Mouse (Mus musculus) heart, postnatal 14 days (tissue): Measurements from ENCODE around the gene Cdc26. TPM values are rescaled to one million over a fixed set of nuclear protein-coding genes. Genes with fewer than 3 reads are reported as not detected.

Experiments used
- DNase-seq, 2 experiments: peaks; one replicate each; pipeline ENCODE4 v3.0.0; 2021 to 2022
- intact Hi-C: fragments of 180-260 bp; cut with DNase I; formaldehyde crosslinking; loops from one replicate; pipeline ENCODE4 v1.15.1; 2025
- total RNA-seq, 2 experiments: library from RNA; stranded (reverse); gene quantifications; 2 replicates each; pipeline ENCODE4 v1.2.3; 2021

Gene Cdc26
- total RNA-seq, 2 experiments from 2014 or later: 42.3 to 44.4 TPM

GRCm38 (mm10) chr4:62407730-62408582 lies 486 bp downstream of the Cdc26 start:
- intact Hi-C loops: loop anchor here (2.0 to 10.0 kb wide), 6 partner anchors 47 to 203 kb away; partner anchors contain the start of genes Alad, Fkbp15, Hdhd3 and Slc31a1
- peak; percentile 57 to 59 for DNase-seq

DNA sequence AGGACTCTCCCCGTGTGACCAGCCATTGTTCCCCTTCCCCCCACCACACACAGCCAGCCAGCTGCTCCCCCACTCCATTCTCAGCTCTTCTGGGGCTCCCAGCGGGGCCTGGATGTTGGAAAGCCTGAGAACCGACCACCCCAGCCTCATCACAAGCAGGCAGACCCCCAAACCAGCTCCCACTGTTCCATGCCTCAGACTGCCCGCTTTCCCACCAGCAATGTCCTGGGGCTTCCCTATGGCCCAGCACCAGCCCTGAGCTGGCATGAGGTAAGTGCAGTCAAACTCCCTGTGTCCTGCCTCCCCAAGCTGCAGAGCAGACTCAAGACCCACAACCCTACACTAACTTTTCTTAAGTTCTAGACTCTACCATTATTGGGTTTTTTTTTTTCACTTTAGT lies 2.3 kb downstream of the Cdc26 start:
- no peak for DNase-seq
- intact Hi-C loops: loop anchor here (2.0 to 10.0 kb wide), 6 partner anchors 45 to 201 kb away; partner anchors contain the start of genes Alad, Fkbp15, Hdhd3 and Slc31a1

- DNase-seq: no peak
- intact Hi-C loops: no loop called here
Observed at GRCm38 (mm10) chr4:62398956-62399355, 9.5 kb downstream of the Cdc26 start.

DNA sequence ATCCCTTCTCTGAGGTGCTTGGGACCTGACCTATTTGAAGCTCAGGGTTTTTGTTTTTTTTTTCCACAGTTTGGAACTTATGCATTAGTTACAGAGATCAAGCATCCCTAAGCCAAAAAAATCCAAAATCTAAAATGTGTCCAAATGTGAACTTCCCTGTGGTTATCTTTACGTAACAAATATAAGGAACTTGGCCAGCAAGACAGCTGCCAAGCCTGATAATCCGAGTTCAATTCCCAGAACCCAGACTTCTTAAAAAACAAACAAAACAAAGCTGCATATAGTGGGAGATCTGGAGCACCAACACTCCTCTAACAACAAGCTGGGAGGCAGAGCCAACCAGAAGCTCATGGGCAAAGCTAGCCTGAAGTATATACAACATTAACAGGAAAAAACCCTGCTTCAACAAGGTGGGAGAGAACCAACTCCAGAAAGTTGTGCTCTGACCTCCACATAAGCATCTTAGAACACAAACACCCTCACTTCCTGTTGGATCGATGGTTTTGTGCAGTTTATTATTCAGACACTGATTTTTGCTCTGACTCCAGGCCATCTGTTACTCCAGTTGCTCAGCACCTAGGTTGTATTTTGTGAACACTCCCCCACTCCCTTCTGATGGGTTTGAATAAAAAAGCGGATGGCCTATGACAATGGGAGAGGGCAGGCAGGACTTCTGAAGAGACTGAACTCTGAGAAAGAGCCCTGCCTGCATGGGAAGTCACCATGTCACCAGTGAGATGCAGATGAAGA lies 10.7 kb downstream of the Cdc26 start:
- intact Hi-C loops: no loop called here
- no peak for DNase-seq

DNA sequence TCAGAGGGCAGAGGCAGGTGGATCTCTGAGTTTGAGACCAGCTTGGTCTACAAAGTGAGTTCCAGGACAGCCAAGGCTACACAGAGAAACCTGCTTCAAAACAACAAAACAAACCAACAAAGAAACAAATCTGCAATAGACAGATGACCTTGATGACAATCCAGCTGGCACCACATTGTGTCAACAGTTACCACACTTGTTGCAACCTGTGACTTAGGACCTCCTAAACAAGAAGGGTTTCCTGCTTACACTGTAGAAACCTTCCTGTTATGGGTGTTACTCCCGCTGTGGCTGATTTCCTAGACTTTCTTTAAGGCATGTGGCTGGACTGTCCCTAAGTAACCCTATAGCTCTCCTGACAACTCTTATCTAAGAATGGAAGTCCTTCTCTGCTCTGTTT lies 12.6 kb downstream of the Cdc26 start:
- intact Hi-C loops: no loop called here
- DNase-seq: no peak

- DNase-seq: no peak
- intact Hi-C loops: no loop called here
Observed at GRCm38 (mm10) chr4:62393459-62393858, 15.0 kb downstream of the Cdc26 start.

GRCm38 (mm10) chr4:62391892-62392291 lies 16.6 kb downstream of the Cdc26 start:
- DNase-seq: no peak
- intact Hi-C loops: no loop called here

GRCm38 (mm10) chr4:62389592-62390512 lies 18.6 kb downstream of the Cdc26 start:
- DNase-seq: no peak
- intact Hi-C loops: no loop called here

GRCm38 (mm10) chr4:62385439-62385838 lies 23.0 kb downstream of the Cdc26 start:
- no peak for DNase-seq
- intact Hi-C loops: loop anchor here (2.0 kb wide), 1 partner anchor 17 kb away; no protein-coding TSS in a partner anchor

- intact Hi-C loops: loop anchor here (2.0 kb wide), 1 partner anchor 15 kb away; no protein-coding TSS in a partner anchor
Observed at GRCm38 (mm10) chr4:62384159-62384558, 24.3 kb downstream of the Cdc26 start.

DNA sequence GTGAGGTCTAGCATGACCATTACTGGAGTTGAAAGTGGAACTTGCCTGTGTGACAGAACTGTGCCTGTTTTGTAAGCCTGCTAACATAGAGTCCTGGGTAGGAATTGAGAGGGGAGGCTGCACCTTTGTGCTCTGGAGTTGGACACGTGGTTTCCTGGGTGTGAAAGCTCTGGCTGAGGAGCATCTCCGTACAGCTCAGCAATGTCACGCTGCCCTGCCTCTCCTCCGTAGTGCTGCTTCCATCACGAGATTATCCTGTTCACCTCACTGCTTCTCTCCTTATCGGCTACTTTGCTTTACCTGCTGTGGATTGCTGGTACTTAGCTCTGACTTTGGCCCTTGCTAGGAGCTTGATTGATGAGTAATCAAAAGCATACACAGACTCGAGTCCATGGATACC lies 24.7 kb downstream of the Cdc26 start:
- DNase-seq: no peak
- intact Hi-C loops: loop anchor here (2.0 kb wide), 1 partner anchor 15 kb away; no protein-coding TSS in a partner anchor

More at GRCm38 (mm10) chr4:62384159-62384558, 24.3 kb downstream of the Cdc26 start:
- no peak for DNase-seq

DNA sequence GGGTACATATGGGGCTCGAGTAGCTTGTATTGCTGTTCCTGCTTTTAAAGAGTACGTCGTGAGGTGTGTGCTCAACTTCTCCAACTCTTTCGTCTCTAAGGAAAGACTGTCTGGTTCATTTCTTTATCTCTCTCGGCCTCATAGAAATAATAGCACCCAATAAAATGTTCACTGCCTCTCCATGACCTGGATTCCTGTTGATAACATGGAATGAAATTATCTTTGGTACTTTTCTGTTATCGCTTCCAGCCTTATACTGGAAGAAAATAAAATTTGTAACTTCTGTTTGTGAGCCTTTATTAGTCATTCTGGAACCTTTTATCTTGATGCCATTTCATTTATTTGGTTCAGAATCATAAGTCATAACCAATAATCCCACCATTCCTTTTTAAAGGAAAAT lies 25.2 kb downstream of the Cdc26 start:
- DNase-seq: no peak
- intact Hi-C loops: no loop called here

DNA sequence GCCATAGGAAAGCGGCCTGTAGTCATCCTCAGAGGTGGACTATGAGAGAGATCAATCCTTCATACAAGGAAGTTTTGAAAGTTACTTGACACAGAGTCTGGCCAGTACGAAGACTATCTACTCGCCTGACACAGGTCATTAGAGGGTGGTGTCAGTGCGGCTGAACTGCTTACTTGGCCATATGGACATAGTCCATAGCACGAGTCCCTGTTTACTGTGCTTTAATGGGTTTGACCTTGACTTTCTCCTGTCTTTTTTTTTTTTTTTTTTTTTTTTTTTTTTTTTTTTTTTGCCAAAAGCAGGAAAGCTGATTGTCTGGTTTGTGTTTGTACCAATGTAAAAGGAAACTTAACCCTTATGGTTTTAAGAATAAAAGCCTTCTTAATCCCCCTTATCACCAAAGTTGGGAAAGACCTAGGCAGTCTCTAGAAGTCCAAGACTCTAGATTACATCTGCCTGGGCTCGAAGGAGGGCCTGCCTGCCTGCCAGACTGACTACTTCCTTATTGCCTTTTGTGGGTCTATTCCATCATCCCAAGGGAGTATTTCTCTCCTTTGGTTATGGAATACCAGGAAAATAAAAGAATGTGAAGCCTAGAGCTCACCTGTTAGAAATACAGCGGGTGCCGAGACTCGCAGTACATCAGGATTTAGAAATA lies 28.6 kb downstream of the Cdc26 start:
- intact Hi-C loops: no loop called here
- DNase-seq: no peak

DNA sequence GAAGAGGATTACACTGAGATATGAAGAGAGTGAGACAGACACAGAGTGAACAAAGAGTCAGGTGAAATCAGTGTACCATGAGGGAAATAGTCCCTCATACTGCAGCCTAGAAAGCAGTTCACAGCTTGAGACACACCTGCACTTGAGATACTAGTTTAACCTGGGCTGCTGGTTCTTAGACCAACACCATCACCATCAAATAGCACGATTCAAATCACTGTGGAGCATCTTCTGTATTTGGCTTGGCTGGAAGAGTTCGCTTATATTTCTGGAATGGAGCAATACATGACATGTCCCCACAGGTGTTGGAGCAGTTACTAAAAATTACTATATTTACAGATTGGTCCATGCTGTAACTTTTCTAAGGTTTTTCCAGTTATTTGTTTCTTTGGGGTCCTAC lies 32.3 kb downstream of the Cdc26 start:
- intact Hi-C loops: no loop called here

DNA sequence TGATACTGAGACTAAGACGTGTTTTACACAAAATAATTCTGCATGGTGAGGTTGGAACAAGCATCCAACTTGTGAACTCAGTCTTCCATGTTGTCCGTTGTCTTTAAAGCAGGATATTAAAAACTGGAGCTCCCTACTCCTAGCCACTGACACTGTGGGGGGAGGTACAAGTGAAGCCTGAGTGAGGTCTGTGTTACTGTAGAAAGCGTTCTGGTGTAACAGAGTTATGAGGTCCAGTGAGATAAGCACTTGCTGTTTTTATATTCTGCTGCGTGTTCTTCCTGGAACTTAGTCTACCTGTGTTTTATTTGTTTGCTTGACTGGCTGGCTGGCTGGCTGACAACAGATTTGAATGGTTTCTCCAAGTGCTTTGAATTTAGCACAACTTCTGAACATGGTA lies 34.1 kb downstream of the Cdc26 start:
- DNase-seq: no peak
- intact Hi-C loops: no loop called here

More for the DNA sequence above, 32.3 kb downstream of the Cdc26 start:
- no peak for DNase-seq

DNA sequence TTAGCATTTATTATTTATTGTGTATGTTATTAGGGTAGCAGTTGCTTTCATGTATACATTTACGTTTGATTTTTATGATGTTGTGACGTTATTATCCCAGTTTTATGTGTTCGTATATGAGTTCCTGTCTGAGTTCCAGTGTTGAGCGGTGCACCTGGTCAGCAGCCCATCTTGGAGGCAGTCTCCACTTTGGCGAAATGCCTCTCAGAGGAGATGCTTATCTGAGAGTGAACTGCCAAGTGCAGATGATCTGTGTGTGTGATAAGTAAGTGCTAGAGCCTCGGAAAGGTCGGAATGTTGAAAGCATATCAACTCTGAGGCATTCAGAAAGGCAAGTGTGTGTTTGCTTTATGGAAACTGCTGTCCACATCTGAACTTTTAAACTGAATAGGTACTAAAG lies 34.8 kb downstream of the Cdc26 start:
- intact Hi-C loops: no loop called here
- no peak for DNase-seq

DNA sequence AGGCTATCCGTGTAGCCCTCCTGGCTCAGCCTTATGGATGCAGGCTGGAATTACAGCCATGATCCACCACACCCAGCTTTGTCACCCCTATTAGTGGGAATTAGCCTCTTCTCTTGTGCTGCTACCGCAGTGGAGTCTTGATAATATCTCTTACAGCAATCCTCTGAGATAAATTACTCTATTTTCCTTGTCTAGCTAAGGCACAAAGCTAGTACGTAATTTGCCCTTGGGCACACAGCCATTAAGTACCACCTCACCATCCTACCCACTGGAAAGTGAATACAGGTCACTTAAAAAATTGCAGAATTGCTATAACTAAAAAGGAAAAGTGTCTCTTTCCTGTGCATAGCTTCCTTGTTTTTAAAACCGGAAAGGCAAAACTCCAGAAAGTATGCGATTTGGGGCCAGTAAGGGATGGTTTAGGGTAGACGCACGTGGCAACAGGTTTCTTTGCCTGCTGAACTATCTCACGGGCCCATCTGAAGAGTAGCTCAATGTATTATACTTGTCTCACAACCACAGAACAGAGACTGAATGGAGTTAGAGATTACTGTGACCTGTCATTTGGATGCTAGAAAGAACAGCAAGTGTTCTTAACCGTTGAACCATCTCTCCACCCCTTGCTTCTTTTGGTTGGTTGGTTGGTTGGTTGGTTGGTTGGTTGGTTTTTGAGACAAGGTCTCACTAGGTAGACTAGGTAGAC lies 35.5 kb downstream of the Cdc26 start:
- DNase-seq: no peak
- intact Hi-C loops: no loop called here

DNA sequence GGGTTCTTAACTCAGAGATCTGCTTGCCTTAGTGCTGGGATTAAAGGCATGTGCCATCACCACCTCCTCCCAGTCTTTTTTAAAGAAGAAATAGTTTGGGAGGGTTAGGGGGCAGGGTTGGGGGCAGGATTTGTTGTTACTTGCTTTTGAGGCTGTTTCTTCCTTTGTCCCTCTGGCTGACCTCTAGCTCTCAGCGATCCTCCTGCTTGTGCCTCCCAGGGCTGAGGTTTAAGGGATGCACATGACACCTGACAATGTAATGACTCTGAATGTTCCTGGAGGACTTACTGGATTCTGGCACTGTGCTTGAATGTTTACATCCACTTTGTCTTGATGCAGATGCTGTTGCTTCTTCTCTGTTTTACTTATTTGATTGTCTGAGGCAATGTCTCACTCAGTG lies 36.0 kb downstream of the Cdc26 start:
- DNase-seq: no peak
- intact Hi-C loops: no loop called here

GRCm38 (mm10) chr4:62369091-62369490 lies 39.4 kb downstream of the Cdc26 start:
- intact Hi-C loops: loop anchor here (2.0 kb wide), 1 partner anchor 16 kb away; no protein-coding TSS in a partner anchor
- no peak for DNase-seq
